Mouse (Mus musculus) hematopoietic multipotent progenitor cell, adult 10-12 weeks (in vitro differentiated cells): Measurements from ENCODE around the gene Zkscan4. TPM values are rescaled to one million over a fixed set of nuclear protein-coding genes. Genes with fewer than 3 reads are reported as not detected.

Source experiments
- polyA plus RNA-seq: library from polyadenylated mRNA; stranded (reverse); fragments of >175 nt; gene quantifications from 2 replicates; pipeline ENCODE4 v1.2.3, GENCODE M21; 2012; ENCODE audit warnings: low replicate concordance

Zkscan4 gene
- polyA plus RNA-seq, result 0.07 TPM in 1 of 2 replicates, not detected in the other

DNA sequence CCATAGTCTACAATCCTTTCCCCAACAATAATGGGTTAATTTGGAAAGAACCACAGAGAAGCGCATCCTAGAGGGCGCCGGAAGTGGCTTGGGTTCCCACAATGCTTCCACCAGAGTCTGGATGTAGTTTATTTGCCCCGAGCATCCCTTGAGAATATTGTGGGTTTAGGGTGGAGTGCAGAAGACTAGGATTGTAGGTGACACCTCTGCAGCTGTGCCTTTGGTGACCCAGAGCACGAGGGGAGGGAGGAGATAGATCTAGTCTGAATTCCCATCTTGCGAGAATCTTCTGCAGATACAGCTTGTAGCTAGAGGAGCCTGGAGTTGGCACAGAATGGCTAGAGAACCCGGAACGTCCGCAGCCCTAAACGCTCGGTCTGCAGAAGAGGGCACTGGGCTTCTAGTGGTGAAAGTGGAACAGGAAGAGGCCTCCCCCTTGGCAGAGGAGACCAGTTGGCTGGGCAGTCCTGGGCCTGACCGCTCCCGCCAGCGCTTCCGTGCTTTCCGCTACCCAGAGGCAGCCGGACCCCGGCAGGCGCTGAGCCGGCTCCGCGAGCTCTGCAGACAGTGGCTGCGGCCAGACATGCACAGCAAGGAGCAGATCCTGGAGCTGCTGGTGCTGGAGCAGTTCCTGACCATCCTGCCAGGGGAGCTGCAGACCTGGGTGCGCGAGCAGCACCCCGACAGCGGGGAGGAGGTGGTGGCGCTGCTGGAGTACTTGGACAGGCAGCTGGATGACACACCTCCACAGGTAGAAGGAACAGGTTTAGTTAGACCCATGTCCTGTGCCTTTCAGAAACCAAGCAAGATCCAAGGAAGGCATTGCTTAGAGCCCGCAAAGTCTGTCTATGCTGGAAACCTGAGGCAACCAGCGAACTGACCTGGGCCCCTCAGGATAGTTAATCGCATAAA lies at the start of gene Zkscan4, which contains the start of gene Gm10065:
Gene Zkscan4, plus strand, starts transcription at position 149 of the 912 bp plus-strand sequence.
Gene Gm10065, minus strand, starts transcription at position 683 of the 912 bp plus-strand sequence.

GRCm38 (mm10) chr13:21440503-21441206 lies 38.1 kb upstream of the Zkscan4 start, which contains the start of gene Pgbd1:
TSS of gene Pgbd1 (minus strand) at chr13:21441058.

DNA sequence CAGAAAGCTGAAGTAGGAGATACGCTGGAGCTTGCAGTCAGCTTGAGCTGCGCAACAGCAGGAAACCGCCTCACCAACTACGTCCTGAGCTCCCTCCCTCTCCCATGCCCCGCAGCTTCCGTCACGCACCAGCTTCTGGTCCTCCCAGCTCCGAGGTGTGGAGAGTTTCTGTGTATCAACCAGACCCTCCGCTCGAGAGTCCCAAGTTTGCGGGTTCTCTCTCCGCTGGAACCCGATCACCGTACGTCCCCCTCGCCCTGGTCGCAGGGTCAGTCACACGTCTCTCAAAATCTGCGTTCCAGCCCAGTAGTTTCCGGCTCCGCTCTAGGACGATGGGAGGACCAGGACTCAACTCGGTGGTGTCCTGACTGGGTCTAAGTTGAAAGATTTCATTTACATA lies 25.3 kb upstream of the Zkscan4 start, which contains the start of gene Zscan26:
Gene Zscan26, minus strand, starts transcription at position 282 of the 400 bp plus-strand sequence.

GRCm38 (mm10) chr13:21468061-21469019 lies 10.4 kb upstream of the Zkscan4 start, which contains the start of gene Nkapl:
TSS of gene Nkapl (minus strand) at chr13:21468509.

DNA sequence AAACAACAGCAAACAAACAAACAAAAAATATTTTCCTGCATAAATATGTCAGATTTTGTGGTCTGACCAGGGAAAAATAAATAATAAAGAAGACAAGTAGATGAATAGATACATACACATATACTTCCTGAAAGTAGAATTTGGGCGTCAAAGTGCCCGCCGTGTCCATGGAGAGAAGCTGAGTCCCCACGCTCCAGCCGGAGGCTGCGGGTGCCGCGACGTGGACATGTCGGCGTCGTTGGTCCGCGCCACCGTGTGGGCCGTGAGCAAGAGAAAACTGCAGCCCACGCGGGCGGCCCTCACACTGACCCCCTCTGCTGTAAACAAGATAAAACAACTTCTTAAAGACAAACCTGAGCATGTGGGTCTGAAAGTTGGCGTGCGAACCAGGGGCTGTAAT lies 16.4 kb downstream of the Zkscan4 start, which contains the start of gene AK157302:
Gene AK157302, plus strand, starts transcription at position 144 of the 400 bp plus-strand sequence.

GRCm38 (mm10) chr13:21501182-21501581 lies 22.5 kb downstream of the Zkscan4 start, which contains the start of gene Gm11273:
TSS of gene Gm11273 (minus strand) at chr13:21501418.

DNA sequence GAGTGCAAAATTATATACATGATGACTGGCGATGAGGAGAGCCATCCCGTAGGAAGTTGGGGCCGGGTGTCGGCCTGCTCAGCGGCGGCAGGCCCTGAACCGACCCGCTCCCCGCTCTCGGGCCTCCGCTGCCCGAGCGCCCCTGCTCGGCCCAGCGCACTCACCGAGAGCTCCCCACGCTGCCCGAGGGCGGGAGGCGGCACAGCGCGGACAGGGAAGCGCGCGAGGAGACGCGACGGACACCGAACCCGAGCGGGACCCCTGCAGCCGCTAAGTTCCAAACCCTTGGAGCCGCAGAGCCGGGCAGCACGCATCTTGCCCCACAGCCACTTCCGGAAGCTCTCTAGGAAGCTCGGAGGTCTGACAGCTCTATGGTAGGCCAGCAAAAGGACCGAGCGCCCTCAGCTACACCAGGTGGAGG lies 52.1 kb downstream of the Zkscan4 start, which contains the start of gene Zkscan8:
Gene Zkscan8, minus strand, starts transcription at position 340 of the 421 bp plus-strand sequence.

Other genes with a start within 250 kb of the Zkscan4 start
- not detected in 2 replicates for gene Gpx5, start 186.2 kb upstream of the Zkscan4 start, polyA plus RNA-seq
- not detected in 2 replicates for gene Gpx6, start 166.8 kb upstream of the Zkscan4 start, polyA plus RNA-seq
- gene Olfr1367, start 132.0 kb upstream of the Zkscan4 start, polyA plus RNA-seq, result not detected in 2 replicates
- gene Zscan12, start 116.1 kb upstream of the Zkscan4 start, polyA plus RNA-seq, result 0.94 and 0.97 TPM in 2 replicates
- 6.9 and 8.3 TPM in 2 replicates for gene Zkscan3, start 76.2 kb upstream of the Zkscan4 start, polyA plus RNA-seq
- gene Pgbd1, start 37.8 kb upstream of the Zkscan4 start, polyA plus RNA-seq, result 0.19 TPM in 1 of 2 replicates, not detected in the other
- gene Zscan26, start 25.2 kb upstream of the Zkscan4 start, polyA plus RNA-seq, result 7.6 and 8.1 TPM in 2 replicates
- 0.65 and 1.1 TPM in 2 replicates for gene Nkapl, start 10.4 kb upstream of the Zkscan4 start, polyA plus RNA-seq
- gene Gm10065, start 534 bp downstream of the Zkscan4 start, polyA plus RNA-seq, result not detected in 2 replicates
- 0.21 and 0.27 TPM in 2 replicates for gene AK157302, start 16.3 kb downstream of the Zkscan4 start, polyA plus RNA-seq
- 5.8 and 7.5 TPM in 2 replicates for gene Gm11273, start 22.5 kb downstream of the Zkscan4 start, polyA plus RNA-seq
- 3.4 and 5.8 TPM in 2 replicates for gene Zkscan8, start 52.2 kb downstream of the Zkscan4 start, polyA plus RNA-seq
- gene Olfr1366, start 63.9 kb downstream of the Zkscan4 start, polyA plus RNA-seq, result not detected in 2 replicates
- not detected in 2 replicates for gene Olfr1535, start 81.0 kb downstream of the Zkscan4 start, polyA plus RNA-seq
- gene Olfr1364, start 102.9 kb downstream of the Zkscan4 start, polyA plus RNA-seq, result not detected in 2 replicates
- not detected in 2 replicates for gene Olfr1362, start 135.1 kb downstream of the Zkscan4 start, polyA plus RNA-seq
- gene Olfr11, start 163.6 kb downstream of the Zkscan4 start, polyA plus RNA-seq, result not detected in 2 replicates
- gene Olfr1361, start 184.5 kb downstream of the Zkscan4 start, polyA plus RNA-seq, result not detected in 2 replicates
- not detected in 2 replicates for gene Olfr1360, start 198.5 kb downstream of the Zkscan4 start, polyA plus RNA-seq
- not detected in 2 replicates for gene Olfr1359, start 219.2 kb downstream of the Zkscan4 start, polyA plus RNA-seq
- gene Hist1h2bl, start 237.2 kb downstream of the Zkscan4 start, polyA plus RNA-seq, result 2.0 TPM in 1 of 2 replicates, not detected in the other
- 11.2 and 13.3 TPM in 2 replicates for gene Hist1h2ai, start 237.5 kb downstream of the Zkscan4 start, polyA plus RNA-seq
- 20.5 and 29.9 TPM in 2 replicates for gene Hist1h3h, start 238.8 kb downstream of the Zkscan4 start, polyA plus RNA-seq
- 0.85 and 0.91 TPM in 2 replicates for gene Hist1h2bm, start 243.1 kb downstream of the Zkscan4 start, polyA plus RNA-seq